Mouse (Mus musculus) layer of hippocampus, postnatal 10 days (tissue): ENCODE measurements around the gene Slc3a2. TPM values are rescaled to one million over a fixed set of nuclear protein-coding genes. Genes with fewer than 3 reads are reported as not detected.
"Not testable (repeated sequence)": the region's sequence is repeated elsewhere in the genome, so short reads cannot be mapped to it uniquely, and the experiment has no call there.

Experiments used
- DNase-seq, 2 experiments: peaks; one replicate each; pipeline ENCODE4 v3.0.0; 2021; ENCODE audit warnings: low spot score in 2 of 2
- total RNA-seq, 2 experiments: library from RNA; stranded (reverse); gene quantifications; 2 replicates each; pipeline ENCODE4 v1.2.3; 2021

Slc3a2 gene
- total RNA-seq, 2 experiments from 2014 or later: 198 to 212 TPM

- not testable (repeated sequence) for DNase-seq
Observed at GRCm38 (mm10) chr19:8728335-8729099, 5.3 kb upstream of the Slc3a2 start.

GRCm38 (mm10) chr19:8727495-8728114, 4.4 kb upstream of the Slc3a2 start:
- DNase-seq: no peak

- no peak for DNase-seq
Observed at GRCm38 (mm10) chr19:8726609-8727390, 3.6 kb upstream of the Slc3a2 start.

- no peak for DNase-seq
Observed at GRCm38 (mm10) chr19:8725081-8725613, 2.0 kb upstream of the Slc3a2 start.

- no peak for DNase-seq
Observed at GRCm38 (mm10) chr19:8724392-8724791, 1.2 kb upstream of the Slc3a2 start.

GRCm38 (mm10) chr19:8723574-8724346, 591 bp upstream of the Slc3a2 start:
- DNase-seq: no peak

GRCm38 (mm10) chr19:8722559-8722906, 636 bp downstream of the Slc3a2 start:
- DNase-seq: no peak

- DNase-seq: no peak
Observed at GRCm38 (mm10) chr19:8722021-8722420, 1.1 kb downstream of the Slc3a2 start.

GRCm38 (mm10) chr19:8721378-8721777, 1.8 kb downstream of the Slc3a2 start:
- no peak for DNase-seq

- not testable (repeated sequence) for DNase-seq
Observed at GRCm38 (mm10) chr19:8719037-8719436, 4.1 kb downstream of the Slc3a2 start.

- peak; percentile 74 to 76 for DNase-seq
Observed at GRCm38 (mm10) chr19:8718357-8718756, 4.8 kb downstream of the Slc3a2 start.

GRCm38 (mm10) chr19:8716767-8717475, 6.2 kb downstream of the Slc3a2 start:
- no peak for DNase-seq

- no peak for DNase-seq
Observed at GRCm38 (mm10) chr19:8715868-8716766, 7.1 kb downstream of the Slc3a2 start.

GRCm38 (mm10) chr19:8714653-8715481, 8.3 kb downstream of the Slc3a2 start:
- DNase-seq: no peak

GRCm38 (mm10) chr19:8713997-8714652, 9.0 kb downstream of the Slc3a2 start:
- no peak for DNase-seq

GRCm38 (mm10) chr19:8713306-8713996, 9.7 kb downstream of the Slc3a2 start:
- DNase-seq: peak; percentile 94 to 97

GRCm38 (mm10) chr19:8712870-8713305, 10.3 kb downstream of the Slc3a2 start:
- DNase-seq: peak; percentile 67 to 76
